Mouse (Mus musculus) heart, embryonic 15.5 days (tissue): ENCODE data around the gene Frat2. TPM values are rescaled to one million over a fixed set of nuclear protein-coding genes. Genes with fewer than 3 reads are reported as not detected.
A peak's percentile ranks its signal among the peaks of the same experiment; 100 is the strongest.

ENCODE experiments used
- ATAC-seq: fragments of 200-750 bp; cut with Nextera tagmentation; replicated peaks from 2 replicates; pipeline ENCODE4 v1.8.0; 2017; ENCODE audit warnings: low read depth, moderate TSS enrichment; ENCODE audit not compliant: insufficient number of reproducible peaks, insufficient read depth, low FRiP score
- H3K27ac ChIP-seq: fragments of 300-500 bp; sonication (generic); 2 replicates; pipeline ENCODE4 v1.5.1; 2015; ENCODE audit warnings: mild to moderate bottlenecking, inconsistent platforms
- H3K27me3 ChIP-seq: fragments of 300-500 bp; sonication (generic); 2 replicates; pipeline ENCODE4 v1.6.1; 2015; ENCODE audit warnings: inconsistent platforms
- H3K36me3 ChIP-seq: fragments of 300-500 bp; sonication (generic); 2 replicates; pipeline ENCODE4 v1.6.1; 2015; ENCODE audit warnings: mild to moderate bottlenecking, inconsistent platforms
- H3K4me1 ChIP-seq: fragments of 300-500 bp; sonication (generic); replicated peaks from 2 replicates; pipeline ENCODE4 v1.6.1; 2015; ENCODE audit warnings: inconsistent platforms
- H3K4me2 ChIP-seq: fragments of 300-500 bp; sonication (generic); 2 replicates; pipeline ENCODE4 v1.6.1; 2015; ENCODE audit warnings: inconsistent platforms, mild to moderate bottlenecking, moderate library complexity
- H3K4me3 ChIP-seq: fragments of 300-500 bp; sonication (generic); 2 replicates; pipeline ENCODE4 v1.5.1; 2015; ENCODE audit warnings: mild to moderate bottlenecking, inconsistent platforms
- H3K9ac ChIP-seq: fragments of 300-500 bp; sonication (generic); 2 replicates; pipeline ENCODE4 v1.6.1; 2015; ENCODE audit warnings: mild to moderate bottlenecking, inconsistent platforms
- H3K9me3 ChIP-seq: fragments of 300-500 bp; sonication (generic); replicated peaks from 2 replicates; pipeline ENCODE4 v1.6.1; 2016; ENCODE audit warnings: inconsistent platforms
- WGBS: fragments of 180-500 bp; shearing (Covaris S2); methylation state at CpG from one replicate; pipeline ENCODE4 v1.1.7; 2015; ENCODE audit warnings: mixed read lengths; 5-methylcytosine and 5-hydroxymethylcytosine counted together
- polyA plus RNA-seq: library from polyadenylated mRNA; unstranded; fragments of >200 nt; fragmentation: Nextera tagmentation; extraction: Ambion mirVana; gene quantifications from 2 replicates; pipeline ENCODE4 v1.2.1, GENCODE M21; 2015

Frat2 gene
- polyA plus RNA-seq, 1 experiment from 2014 or later = 2.2 TPM

DNA sequence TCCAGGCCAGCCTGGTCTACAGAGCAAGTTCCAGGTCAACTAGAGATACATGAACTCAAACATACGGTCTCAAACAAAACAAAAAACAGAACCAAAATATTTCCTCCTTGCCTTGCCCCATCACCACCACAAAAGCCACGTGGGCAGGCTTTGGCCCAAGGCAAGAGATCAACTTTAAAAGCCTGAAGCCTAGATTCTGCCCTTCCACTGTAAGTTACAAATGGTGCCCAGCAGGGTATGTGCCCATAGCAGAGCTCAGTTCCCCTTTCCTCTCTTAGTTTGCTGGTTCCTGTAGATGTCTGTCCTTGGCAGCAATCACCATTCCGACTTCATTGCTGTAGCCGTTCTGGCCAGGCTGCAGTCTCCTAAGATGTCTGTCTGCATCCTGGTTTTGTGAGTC, 5.2 kb downstream of the Frat2 start:
- ATAC-seq = no peak
- no peaks in the 10 kb centered on the region for H3K9me3 ChIP-seq

DNA sequence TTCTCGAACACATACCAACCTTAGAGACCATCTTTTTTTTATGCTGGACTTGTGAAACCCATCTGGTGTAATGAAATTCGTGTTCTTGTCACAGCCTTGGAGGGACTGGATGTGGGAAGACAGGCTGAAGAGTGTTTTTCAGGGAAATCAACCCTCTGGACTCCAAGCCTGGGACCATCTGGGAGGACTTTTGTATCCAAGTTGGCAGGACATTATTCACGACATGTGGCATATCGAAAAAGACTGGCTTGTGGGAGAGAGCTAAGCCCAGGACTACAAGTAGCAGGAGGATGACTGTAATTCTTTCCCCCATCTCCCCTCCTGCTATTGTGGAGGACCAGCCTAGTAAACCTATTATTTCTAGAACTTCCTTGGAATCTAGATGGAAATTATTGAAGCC, 5.7 kb downstream of the Frat2 start:
- no peak for ATAC-seq
- 81% methylated on average over 4 of the region's 4 CpGs for WGBS
- H3K9ac ChIP-seq = no peak overlapping the region

More for the DNA sequence above, 5.2 kb downstream of the Frat2 start:
- no peaks in the 10 kb centered on the region for H3K27me3 ChIP-seq
- H3K9ac ChIP-seq = no peak overlapping the region
- H3K4me3 ChIP-seq = no peak overlapping the region
- no peak overlapping the region for H3K27ac ChIP-seq
- H3K36me3 ChIP-seq = no peaks in the 10 kb centered on the region
- no peak overlapping the region for H3K4me2 ChIP-seq
- H3K4me1 ChIP-seq = peaks cover 21% of the 10 kb centered on the region
- WGBS = 77% methylated on average over 4 of the region's 4 CpGs

DNA sequence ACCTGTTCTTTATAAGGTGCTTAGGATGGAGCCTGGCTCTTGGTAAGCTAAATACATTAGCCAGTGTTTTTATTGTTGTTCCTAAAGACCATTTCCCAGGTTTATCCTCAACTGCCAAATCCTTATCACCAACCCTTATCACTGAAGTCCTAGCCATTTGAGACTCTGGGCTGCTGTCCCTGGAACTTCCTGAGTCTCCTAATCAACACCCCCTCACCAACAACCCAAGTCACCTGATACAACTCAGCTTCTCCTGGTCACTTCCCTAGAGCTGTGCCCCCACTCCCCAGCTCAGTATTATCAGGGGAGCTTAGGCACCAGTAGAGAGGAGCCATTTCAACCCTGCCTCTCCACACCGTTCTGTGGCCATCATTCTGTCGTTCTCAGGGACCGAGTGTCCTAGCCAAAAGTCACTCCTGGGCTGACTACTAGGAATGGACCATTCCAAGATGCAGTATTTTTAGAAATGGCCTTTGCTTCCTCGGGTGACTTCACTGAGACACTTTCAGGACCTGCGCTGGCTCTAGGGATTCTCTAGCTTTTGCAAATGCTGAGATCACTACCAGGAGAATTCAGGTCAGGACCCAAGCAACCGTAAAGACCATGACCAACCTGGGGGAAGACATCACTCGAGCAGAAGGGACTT, 6.7 kb downstream of the Frat2 start:
- H3K36me3 ChIP-seq = no peaks in the 10 kb centered on the region
- H3K27ac ChIP-seq = no peak overlapping the region
- H3K4me3 ChIP-seq = no peak overlapping the region
- H3K9ac ChIP-seq = no peak overlapping the region
- H3K4me1 ChIP-seq = peaks cover 24% of the 10 kb centered on the region
- no peak overlapping the region for H3K4me2 ChIP-seq
- H3K27me3 ChIP-seq = no peaks in the 10 kb centered on the region
- WGBS = 33% methylated on average over 7 of the region's 7 CpGs
- ATAC-seq = 0 out of 2 replicates have a peak, but pooled peaks have one; percentile 19
- H3K9me3 ChIP-seq = no peaks in the 10 kb centered on the region

More for the DNA sequence above, 5.7 kb downstream of the Frat2 start:
- H3K36me3 ChIP-seq = no peaks in the 10 kb centered on the region
- H3K27ac ChIP-seq = no peak overlapping the region
- H3K9me3 ChIP-seq = no peaks in the 10 kb centered on the region
- H3K27me3 ChIP-seq = no peaks in the 10 kb centered on the region
- H3K4me1 ChIP-seq = peaks cover 24% of the 10 kb centered on the region
- H3K4me3 ChIP-seq = no peak overlapping the region
- H3K4me2 ChIP-seq = no peak overlapping the region

DNA sequence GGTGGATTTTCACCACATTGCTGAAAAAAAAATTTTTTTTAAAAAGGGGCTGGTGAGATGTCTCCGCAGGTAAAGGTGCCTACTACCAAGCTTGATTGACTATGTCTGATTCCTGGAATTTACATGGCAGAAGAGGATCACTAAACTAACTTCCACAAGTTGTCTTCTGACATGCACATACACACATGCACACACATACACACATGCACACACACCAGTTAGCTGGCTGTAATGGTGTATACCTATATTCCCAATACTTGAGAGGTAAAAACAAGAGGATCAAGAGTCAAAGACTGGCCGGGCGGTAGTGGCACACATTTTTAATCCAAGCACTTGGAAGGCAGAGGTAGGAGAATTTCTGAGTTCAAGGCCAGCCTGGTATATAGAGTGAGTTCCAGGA, 8.2 kb downstream of the Frat2 start:
- no peak overlapping the region for H3K4me3 ChIP-seq
- no peaks in the 10 kb centered on the region for H3K36me3 ChIP-seq
- no peaks in the 10 kb centered on the region for H3K9me3 ChIP-seq
- 93% methylated on average over 3 of the region's 3 CpGs for WGBS
- no peak for ATAC-seq
- H3K4me2 ChIP-seq = no peak overlapping the region
- no peak overlapping the region for H3K27ac ChIP-seq
- H3K27me3 ChIP-seq = no peaks in the 10 kb centered on the region
- peaks cover 26% of the 10 kb centered on the region for H3K4me1 ChIP-seq
- no peak overlapping the region for H3K9ac ChIP-seq

DNA sequence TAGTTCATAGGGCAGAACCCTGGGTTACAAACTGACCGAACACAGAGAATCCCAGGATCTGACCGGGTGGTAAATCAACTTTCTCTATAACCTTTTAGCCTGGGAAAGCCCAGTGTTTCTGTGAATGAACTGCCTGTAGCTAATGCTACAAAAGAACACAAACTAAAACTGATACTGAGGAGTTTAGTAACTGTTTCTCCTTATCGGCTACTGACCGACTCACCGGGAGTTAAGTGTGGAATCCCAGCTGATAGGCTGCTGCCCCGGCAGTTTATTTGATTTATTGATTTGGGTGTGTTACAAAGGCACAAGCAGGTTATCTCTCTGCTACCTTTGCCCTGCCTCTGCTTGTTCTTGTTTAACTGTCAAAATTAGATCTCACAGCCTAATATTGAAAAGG, 9.1 kb downstream of the Frat2 start:
- Histone ChIP-seq H3K9me3 (no peaks in the 10 kb centered on the region), H3K9ac (no peak overlapping the region), H3K4me3 (no peak overlapping the region), H3K36me3 (no peaks in the 10 kb centered on the region), H3K27me3 (no peaks in the 10 kb centered on the region), H3K4me2 (no peak overlapping the region), H3K4me1 (peaks cover 26% of the 10 kb centered on the region), H3K27ac (no peak overlapping the region)
- no peak for ATAC-seq
- WGBS = 48% methylated on average over 6 of the region's 6 CpGs

DNA sequence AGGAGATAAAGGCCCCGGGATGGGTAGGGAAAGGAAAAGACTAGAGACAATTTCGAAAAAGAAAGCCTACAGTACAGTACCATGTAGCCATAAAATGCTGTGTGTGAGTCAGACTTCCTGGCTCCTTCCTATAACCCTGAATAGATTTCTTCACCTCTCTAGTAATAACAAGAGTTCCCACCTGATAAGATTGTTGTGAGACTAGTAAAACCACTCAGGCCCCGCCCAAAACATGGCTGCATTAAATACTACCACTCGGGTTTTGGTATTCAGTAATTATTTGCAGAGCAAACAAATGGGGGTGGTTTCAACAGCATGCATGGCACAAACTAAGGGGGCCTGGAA, 10.0 kb downstream of the Frat2 start:
- Histone ChIP-seq H3K4me2 (peak overlapping the region; percentile 29), H3K27me3 (peaks cover 2% of the 10 kb centered on the region), H3K36me3 (no peaks in the 10 kb centered on the region), H3K9me3 (no peaks in the 10 kb centered on the region), H3K27ac (no peak overlapping the region), H3K9ac (no peak overlapping the region), H3K4me3 (no peak overlapping the region), H3K4me1 (peaks cover 26% of the 10 kb centered on the region)
- WGBS = 24% methylated on average over 4 of the region's 4 CpGs
- no peak for ATAC-seq

DNA sequence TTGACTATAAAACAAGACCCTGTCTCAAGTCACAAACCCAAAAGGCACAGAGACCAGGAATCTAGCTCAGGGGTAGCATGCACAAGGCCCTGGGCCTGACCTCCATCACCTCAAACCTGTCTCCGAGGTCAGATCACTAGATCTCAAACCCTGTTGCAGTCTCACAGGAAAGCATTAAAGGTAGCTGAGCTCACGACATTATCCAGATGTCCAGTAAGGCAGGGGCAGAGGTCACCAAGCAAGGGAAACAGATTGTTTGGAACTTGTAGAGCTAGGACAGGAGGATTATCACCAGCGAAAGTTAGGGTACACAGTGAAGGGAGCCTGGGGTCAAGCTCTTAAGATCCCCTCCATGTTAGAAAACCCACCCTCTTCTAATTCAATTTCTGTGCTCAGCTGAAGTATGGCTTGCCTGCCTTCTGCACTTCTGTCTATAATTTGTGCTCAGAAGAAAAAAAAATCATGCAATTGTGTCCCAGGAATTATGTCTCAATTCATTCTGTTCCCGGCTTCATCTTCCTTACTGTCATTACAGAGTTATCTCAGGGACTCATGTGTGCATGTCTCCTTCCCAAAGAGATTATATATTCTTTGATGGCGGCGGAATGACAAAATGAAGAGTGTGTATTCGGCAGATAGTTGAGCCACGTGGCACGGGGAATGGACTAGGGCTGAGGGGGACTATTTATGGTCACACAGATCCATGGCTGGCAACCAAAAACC, 10.6 kb downstream of the Frat2 start:
- H3K4me3 ChIP-seq = no peak overlapping the region
- ATAC-seq = no peak
- H3K9ac ChIP-seq = no peak overlapping the region
- WGBS = 28% methylated on average over 9 of the region's 9 CpGs
- H3K4me2 ChIP-seq = peak overlapping the region; percentile 29
- H3K27me3 ChIP-seq = peaks cover 7% of the 10 kb centered on the region
- H3K9me3 ChIP-seq = no peaks in the 10 kb centered on the region
- H3K4me1 ChIP-seq = peaks cover 26% of the 10 kb centered on the region
- no peaks in the 10 kb centered on the region for H3K36me3 ChIP-seq
- no peak overlapping the region for H3K27ac ChIP-seq

DNA sequence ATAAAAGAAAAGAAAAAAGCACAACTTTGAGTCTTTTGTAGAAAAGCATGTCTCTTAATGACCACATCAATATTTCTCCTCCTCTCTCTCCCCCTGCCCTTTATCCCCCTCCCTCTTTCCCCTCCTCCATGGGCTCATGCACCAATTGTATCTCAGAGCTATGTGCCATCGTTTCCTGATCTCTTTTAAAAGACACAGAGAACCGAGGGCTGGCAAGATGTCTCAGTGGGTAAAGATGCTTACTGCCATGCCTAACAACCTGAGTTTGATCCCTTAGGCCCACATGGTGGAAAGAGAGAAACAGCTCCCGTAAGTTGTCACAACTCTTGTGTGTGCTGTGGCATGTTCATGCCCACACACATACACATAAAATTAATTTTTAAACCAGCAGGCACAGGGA, 11.2 kb downstream of the Frat2 start:
- Histone ChIP-seq H3K27ac (no peak overlapping the region), H3K4me2 (no peak overlapping the region), H3K9me3 (no peaks in the 10 kb centered on the region), H3K4me1 (peaks cover 31% of the 10 kb centered on the region), H3K9ac (no peak overlapping the region), H3K27me3 (peaks cover 13% of the 10 kb centered on the region), H3K36me3 (no peaks in the 10 kb centered on the region), H3K4me3 (no peak overlapping the region)
- no peak for ATAC-seq
- 57% methylated on average over 3 of the region's 3 CpGs for WGBS

DNA sequence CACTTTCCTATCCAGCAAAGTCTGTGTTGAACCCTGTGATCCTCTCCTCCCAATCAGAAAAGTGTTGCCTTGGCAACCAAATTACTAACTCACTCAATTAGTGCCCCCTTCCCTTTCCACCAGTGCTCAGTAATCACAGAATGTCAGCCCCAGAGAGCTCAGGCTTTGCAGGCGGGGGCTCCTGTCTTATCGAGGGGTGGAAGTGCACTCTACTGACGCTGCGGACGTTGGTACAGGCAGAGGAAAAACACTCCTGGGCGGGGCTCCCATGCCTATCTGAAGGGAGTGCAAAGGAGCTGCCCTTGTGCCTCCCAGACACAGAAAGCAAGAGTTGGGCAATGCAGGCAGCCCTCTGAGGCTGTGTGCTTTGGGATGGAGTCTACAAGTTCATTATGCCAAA, 12.1 kb downstream of the Frat2 start:
- H3K4me1 ChIP-seq = peaks cover 30% of the 10 kb centered on the region
- peak overlapping the region; percentile 43 for H3K4me2 ChIP-seq
- no peaks in the 10 kb centered on the region for H3K9me3 ChIP-seq
- peaks cover 16% of the 10 kb centered on the region for H3K27me3 ChIP-seq
- whole genome bisulfite sequencing = 1% methylated on average over 6 of the region's 6 CpGs
- peak; percentile 79 for ATAC-seq
- H3K4me3 ChIP-seq = no peak overlapping the region
- 0 out of 2 replicates have a peak overlapping the region, but pooled peaks have one; percentile 28 for H3K9ac ChIP-seq
- H3K36me3 ChIP-seq = no peaks in the 10 kb centered on the region
- H3K27ac ChIP-seq = no peak overlapping the region

DNA sequence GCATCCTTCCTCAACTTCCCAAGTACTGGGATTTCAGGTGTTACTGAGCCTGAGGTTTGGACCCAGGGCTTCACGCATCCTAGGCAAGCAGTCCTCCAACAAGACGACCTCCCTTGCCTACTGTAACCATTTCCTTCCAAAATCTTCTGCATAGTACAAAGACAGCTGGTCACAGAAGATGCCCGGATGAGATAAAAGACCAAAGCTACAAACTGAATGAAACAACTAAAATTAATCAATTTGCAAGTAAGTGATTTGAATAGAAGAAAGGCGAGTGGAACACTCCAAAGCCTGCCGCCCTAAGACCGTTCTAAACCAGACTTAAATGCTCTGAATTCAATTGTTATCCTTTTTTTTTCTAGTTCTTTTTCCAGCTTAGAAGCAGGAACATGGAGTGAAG, 12.5 kb downstream of the Frat2 start:
- 56% methylated on average over 6 of the region's 6 CpGs for WGBS
- no peaks in the 10 kb centered on the region for H3K9me3 ChIP-seq
- H3K27me3 ChIP-seq = peaks cover 16% of the 10 kb centered on the region
- H3K27ac ChIP-seq = no peak overlapping the region
- H3K4me3 ChIP-seq = no peak overlapping the region
- no peak overlapping the region for H3K9ac ChIP-seq
- H3K36me3 ChIP-seq = no peaks in the 10 kb centered on the region
- ATAC-seq = no peak
- H3K4me2 ChIP-seq = peak overlapping the region; percentile 43; the same call in 1 of the 2 replicates
- H3K4me1 ChIP-seq = peaks cover 31% of the 10 kb centered on the region

DNA sequence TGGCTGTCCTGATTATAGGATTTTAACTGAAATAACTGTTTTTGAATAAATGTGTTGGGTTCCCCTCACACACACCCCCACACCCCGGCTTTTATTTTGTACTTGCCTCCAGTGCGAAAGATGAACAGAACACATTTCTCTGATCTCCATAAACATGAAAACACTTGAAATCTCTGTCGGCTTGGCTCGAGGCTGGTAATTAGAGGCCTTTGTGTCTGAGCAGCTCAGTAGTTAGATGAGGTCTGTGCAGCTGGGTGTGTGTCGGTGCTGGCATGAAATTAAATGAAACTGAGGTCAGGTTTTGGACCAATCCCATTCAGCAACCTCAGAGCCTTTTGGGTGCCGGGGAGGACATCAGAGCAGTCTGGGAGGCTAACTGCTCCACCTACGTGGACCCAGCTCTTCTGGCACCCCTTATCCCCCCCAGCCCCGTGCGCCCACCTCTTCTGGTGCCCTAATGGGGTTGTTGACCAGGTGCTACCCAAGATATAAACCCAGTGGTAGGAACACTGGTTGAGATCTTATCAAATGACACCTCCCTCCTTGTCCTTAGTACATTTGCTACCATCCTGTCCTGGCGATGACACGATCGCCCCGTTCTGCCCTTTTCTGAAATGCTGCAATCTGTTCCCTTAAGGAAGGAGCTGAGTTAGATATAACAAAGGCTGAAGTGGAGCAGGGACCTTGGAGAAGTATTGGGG, 15.3 kb downstream of the Frat2 start:
- ATAC-seq = no peak

More for the DNA sequence above, 15.3 kb downstream of the Frat2 start:
- Histone ChIP-seq H3K4me2 (no peak overlapping the region), H3K9ac (no peak overlapping the region), H3K4me1 (peaks cover 29% of the 10 kb centered on the region), H3K36me3 (no peaks in the 10 kb centered on the region), H3K27me3 (peaks cover 20% of the 10 kb centered on the region), H3K4me3 (0 out of 2 replicates have a peak overlapping the region, but pooled peaks have one; percentile 78), H3K9me3 (no peaks in the 10 kb centered on the region), H3K27ac (no peak overlapping the region)
- WGBS = 76% methylated on average over 13 of the region's 13 CpGs
